Mouse (Mus musculus) megakaryocyte-erythroid progenitor cell, adult 5-6 weeks (primary cell): ENCODE data around the gene C3. TPM values are rescaled to one million over a fixed set of nuclear protein-coding genes. Genes with fewer than 3 reads are reported as not detected.

ENCODE experiments used
- ATAC-seq: replicated peaks from 2 replicates; pipeline ENCODE4 v1.8.0; 2016; ENCODE audit warnings: mild to moderate bottlenecking, inconsistent platforms; ENCODE audit not compliant: severe bottlenecking, poor library complexity, low FRiP score, low TSS enrichment
- total RNA-seq, 2 experiments: library from RNA; stranded (forward) in 1 of 2; stranded (reverse) in 1 of 2; fragments of 200-1000, 215-1000 nt in 1 of 2; fragments of >200 nt in 1 of 2; fragmentation: Nextera tagmentation in 1 of 2; gene quantifications; 2 replicates each; pipeline ENCODE4 v1.2.3; 2014 to 2017

C3 gene
- total RNA-seq, 2 experiments from 2014 or later, result 7.1 TPM; not detected in 1

DNA sequence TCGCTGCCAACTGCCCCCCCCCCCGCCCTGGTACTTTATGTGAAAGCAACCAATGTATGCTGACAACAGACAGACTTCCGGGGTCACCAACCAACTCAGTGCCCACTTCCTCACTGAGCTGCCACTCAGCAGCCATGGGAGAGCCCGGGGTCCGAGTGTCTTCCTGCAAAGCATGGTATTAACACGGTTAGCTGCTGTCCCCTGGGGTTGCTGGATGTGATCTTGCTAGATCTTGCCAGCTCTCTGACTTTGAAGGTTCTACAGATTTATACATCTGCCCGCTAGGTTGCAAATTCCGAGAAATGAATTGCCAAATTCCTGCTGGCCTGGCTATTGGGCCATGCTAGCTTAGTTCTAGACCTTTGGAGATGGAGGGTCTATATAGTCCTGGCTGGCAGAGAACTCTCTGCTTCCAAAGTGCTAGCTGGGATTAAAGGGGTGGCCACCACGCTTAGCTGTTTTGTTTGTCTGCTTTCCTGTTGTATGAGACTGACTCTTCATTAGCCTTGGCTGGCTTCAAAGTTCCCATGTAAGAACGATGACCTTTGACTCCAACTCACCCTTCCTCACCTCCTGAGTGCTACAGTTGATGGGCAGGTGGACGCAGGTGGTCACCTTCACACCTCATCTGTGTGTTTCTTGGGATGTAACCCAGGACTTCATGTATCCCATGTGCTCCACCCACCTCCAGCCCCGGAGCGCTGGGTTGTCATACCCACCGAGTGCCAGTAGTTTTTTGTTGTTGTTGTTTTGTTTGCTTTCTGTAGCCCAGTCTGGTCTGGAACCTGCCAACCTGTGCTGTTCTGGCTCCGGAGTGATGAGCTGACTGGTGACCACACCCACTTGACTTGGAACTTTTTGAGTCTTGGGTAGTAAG lies 2.2 kb upstream of the C3 start:
- no peak for ATAC-seq

DNA sequence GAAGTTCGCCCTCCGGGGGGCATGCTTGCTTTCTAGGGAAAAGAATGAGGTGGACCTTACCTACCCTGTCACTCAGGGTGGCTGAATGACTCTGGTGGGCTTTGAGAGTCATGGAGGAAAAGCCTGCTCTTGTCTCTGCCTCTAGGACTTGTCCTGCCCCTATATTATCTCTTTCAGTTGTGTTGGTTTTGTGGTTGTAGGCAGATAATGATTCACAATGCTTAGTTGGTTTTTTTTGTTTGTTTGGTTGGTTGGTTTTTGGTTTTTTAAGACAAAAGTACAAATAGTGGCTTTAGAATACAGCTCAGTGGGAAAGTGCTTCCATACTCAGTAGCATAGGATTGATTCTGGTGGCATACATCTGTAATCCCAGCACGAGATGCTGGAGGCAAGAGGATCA lies 937 bp upstream of the C3 start:
- no peak for ATAC-seq

DNA sequence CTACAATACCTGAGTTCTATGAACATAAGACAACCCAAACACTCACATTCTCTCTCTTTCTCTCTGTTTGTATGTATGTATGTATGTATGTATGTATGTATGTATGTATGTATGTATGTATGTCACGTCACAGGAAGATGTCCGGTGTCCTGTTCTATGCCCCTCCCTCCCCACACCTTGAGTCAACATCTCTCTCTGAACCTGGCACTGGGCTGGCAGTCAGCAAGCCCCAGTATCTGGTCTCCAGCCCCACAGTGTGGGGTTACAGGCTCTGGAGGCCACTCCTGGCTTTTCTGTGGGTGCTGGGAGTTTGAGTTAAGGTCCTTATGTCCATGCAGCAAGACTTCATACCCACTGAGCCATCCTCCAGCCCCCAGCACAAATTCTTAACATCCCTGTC lies 468 bp downstream of the C3 start:
- no peak for ATAC-seq

DNA sequence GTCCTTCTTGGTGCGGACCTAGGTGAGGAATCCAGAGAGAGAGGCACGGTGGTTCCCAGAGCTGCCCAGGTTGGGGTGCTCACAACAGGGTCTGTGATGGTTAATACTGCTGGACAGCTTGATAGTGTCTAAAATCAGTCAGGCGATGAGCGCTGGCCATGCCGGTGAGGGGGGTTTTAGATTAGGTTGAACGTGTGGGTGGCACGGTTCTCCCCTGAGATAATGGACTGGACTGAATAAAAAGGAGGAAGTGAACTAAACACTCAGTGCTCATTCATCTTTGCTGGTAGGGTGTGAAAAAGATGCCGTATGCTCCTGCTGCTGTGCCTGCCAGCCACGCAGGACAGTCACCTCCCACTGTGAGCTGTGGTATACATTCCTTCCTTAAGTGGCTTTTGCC lies 4.6 kb downstream of the C3 start:
- no peak for ATAC-seq

DNA sequence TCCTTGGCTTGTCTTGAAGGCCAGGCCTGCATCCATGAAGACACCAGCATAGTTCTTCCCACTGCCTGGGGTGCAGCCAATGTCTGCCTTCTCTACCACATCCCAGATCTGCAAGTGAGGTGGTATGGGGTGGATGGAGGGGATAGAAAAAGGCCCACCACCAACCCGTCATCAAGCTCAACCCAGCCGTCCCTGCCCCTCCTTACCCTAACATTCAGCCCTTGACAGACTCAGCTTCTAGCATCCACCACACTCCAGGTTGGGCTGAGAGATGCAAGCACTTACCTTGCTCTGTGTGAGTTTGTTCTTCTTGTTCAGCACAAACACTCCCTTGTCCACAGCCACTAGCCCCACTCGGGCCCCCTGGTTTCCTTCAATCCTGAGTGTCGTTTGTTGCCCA lies 6.0 kb downstream of the C3 start:
- no peak for ATAC-seq

DNA sequence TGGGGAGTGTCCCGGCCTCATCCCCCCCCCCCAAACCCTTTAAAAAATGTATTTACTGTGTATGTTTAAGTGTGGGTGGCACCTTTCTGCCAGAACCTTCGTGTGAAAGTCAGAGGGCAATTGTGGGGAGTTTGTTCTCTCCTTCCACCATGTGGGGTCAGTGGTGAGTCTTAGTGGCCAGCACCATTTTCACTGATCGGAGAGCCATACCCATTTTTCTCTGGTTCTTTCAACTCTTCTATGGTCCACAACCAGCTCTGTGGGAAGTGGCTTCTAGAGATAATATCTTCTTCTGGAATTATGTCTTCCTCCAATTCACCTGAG lies 8.1 kb downstream of the C3 start:
- ATAC-seq, result no peak

DNA sequence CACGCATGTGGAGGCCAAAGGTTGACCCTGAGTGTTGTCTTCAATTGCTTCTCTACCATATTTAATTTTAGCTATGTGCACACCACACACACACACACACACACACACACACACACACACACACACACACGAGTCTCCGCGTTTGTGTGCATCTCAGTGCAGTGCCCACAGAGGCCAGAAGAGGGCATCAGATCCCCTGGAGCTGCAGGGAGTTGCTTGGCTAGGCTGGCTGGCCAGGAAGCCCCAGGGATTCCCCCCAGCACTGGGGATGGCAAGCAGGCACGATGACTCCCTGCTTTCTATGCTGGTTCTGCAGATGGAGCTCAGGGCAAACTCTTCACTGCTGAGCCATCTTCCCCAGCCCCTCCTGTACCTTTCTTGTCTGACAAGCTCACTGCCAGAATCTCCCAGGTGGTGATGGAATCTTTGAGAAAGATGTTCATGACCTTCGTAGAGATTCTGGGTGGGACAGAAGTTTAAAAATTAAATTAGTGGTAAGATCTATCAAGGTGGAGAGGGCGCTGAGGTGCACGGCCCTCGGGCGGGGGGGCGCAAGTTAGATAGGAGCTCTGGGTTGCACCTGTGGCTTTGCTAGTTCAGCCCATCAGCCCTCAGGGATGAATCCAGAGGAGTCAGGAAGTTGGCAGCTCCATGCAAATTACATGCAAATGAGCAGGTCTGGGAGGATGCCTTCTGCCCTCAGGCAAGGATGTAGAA lies 8.6 kb downstream of the C3 start:
- ATAC-seq, result peak; percentile 50

DNA sequence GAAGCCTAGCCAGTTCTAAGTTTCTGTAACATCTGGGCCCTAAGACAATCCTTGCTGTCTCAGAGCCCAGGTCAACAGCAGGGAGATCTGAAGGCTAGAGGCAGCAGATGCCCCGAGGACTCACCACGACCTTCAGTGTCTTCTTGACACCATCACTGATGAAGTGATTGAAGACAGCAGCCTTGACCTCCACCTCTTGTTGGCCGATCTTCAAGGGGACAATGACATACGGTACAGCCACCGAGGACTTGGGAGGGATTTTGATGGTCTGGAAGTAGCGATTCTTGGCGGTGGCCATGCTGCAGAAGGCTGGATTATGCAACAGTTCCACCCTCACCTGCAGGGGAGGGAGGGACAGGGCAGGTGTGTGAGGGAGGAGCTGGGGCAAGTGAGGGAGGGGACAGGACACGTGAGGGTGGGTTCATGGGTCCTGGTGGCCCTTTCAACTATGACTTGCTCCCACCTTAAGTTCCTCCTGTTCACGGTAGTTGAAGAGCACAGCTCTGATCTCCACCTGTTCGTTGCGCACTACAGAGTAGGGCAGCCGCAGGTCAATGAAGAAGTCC lies 9.5 kb downstream of the C3 start:
- no peak for ATAC-seq

DNA sequence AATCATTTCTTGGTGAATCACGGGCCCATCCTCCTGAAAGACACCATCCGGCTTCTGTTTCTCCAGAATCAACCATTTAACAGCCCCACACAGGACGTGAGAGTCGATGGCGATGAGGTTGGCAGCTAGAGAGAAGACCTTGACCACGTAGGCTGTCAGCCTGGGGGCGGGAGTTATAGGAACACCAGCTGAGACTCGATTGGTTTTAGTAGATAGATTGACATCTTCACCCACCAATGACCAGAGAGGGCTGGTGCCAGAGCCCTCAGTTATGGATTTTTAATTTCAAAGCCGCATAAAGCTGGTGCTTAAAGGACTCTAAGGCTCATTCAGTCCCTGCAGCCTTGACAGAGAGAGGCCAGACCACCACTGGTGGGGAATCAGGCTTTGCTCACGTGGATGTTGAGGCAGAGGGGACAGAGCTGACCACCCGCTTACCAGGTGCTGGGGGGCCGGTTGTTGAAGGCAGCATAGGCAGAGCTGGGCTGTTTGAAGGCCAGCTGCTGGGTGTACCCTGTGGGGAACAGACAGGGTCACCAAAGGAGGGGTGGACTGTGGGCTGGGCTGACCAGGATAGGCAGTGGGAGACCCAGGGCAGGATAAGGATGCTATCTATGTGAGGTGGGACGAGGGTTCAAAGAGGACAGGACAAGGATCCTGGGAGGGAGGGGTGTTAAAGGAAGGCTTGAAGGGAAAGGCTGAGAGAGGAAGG lies 13.1 kb downstream of the C3 start:
- 0 out of 2 replicates have a peak, but pooled peaks have one; percentile 36 for ATAC-seq

DNA sequence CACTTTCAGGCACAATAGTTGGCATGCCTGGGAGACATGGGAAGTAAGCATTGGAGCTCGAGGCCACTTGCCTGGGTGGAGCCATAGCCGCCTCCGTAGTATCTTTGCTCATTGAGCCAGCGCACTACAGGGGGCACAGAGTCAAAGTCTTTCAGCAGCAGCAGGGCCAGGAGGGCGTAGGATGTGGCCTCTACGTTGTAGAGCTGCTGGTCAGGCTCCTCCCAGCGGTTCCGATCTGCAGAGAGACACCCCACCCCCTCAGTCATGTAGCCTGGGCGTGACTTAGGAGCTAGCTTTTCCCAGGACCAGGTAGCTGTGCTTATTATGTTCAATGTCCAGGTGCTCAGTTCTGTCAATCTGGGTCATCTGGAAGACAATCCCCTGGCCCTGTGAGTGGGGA lies 16.4 kb downstream of the C3 start:
- no peak for ATAC-seq

DNA sequence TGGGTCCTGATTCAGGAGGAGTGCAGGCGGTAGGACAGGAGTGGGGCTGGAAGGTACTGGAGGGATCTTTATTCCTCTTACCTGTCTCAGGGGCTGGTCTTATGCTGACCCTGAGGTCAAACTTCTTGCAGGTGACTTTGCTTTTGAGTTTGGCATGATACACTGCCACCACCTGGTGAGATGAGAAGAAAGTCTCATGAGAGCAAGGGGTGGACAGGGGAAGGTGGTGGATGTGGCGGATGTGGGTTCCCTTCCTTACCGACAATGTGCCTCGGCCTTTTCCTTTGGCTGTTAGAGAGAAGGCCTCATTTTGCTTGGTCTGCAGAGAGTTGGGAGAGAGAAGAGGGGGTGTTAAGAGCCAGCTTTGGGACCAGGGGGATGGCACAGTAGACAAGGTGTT lies 18.6 kb downstream of the C3 start:
- ATAC-seq, result no peak

DNA sequence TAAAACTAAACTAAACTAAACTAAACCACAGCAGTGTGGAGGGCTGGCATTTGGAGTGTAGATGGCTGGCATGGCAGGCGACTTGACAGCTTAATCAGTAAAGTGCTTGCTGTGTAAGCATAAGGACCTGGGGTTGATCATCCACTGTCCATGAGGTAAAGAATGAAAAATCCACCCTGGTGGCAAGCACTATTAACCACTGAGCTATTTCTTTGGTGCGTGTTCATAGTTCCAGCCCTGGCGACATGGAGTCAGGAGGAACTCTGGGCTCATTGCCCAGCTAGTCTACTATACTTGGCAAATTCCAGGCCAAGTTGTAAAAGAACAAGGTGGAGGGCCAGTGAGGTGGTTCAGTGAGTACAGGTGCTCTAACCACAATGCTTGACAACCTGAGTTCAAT lies 20.0 kb downstream of the C3 start:
- ATAC-seq, result no peak

DNA sequence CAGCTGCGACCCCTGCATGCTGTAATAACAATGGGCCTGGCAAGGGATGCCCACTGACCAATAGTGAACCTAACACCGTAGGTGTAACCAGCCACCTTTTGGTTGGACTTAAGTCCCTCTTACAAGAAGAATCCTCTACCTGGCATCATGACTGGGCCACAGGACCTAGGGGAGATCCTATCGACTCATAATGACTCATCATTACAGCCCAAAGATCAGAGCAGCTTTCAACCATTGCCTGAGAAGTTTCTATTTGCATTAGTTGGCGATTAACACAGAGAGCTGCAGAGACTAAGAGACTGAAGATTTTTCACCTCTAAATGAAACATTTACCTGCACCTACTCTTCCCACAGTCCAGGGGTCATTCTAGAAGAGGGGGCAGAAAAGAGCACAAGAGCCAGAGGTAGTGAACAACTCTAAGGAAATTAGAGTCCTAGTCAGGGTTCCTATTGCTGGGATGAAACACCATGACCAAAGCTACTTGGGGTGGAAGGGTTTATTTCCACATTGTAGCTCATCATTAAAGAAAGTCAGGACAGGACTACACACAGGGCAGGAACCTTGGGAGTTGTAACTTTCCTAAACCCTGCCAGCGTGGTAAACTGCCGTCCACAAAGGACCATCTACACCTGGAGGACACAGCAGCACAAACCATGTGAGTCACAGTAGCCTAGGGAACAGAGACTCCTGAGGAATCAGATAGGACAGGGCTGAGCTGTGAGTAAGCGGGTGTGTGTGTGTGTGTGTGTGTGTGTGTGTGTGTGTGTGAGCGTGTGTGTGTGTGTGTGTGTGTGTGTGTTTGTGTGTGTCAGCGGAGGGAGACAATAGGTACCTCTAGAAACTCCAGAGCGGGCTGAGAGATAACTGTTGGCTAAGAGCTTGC lies 25.9 kb downstream of the C3 start:
- ATAC-seq, result no peak

DNA sequence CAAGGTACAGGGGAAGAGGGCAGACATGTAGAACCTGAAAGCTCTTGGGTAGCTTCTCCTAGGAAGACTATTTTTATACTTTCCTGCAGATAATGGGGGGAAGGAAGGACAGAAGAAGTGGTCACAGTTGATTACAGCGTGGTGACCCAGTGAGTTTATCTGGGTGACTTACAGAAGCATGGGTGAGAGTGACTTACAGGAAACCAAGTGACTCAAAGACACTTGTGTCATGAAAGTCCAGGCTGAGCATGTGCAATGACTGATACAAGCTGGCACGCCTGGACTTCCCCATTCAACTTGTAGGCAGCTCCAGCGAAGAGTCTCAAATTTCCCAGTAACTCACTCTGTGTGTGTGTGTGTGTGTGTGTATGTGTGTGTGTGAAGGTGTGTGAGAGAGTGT lies 29.7 kb downstream of the C3 start:
- ATAC-seq, result no peak

DNA sequence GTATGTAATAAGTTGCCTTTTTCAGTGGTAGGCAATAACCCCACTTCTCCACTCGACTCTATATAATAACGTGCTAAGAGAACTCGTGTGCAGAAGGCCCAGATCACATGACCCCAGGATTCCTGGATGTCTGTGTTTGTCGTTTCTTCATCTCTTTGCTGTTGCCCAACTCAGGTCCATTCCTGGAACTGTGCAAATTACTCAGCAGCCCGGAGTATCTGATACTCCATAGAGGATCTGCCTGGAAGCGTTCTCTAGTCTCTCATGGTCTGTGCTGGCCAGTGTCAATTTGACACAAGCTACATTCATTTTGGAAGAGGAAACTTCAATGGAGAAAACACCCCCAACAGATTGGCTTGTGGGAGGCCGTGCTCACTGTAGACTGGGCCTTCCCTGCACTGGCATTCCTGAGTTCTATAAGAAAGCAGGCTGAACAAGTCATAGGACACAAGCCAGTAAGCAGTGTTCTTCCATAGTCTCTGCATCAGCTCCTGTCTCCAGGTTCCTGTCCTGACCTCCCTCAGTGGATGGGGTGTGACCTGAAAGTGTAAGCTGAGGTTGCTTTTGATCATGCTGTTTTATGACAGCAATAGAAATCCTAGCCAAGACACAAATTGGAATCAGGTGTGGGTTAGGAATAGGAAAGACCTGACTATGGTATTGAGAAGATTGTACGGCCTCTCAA lies 32.5 kb downstream of the C3 start:
- ATAC-seq, result no peak

DNA sequence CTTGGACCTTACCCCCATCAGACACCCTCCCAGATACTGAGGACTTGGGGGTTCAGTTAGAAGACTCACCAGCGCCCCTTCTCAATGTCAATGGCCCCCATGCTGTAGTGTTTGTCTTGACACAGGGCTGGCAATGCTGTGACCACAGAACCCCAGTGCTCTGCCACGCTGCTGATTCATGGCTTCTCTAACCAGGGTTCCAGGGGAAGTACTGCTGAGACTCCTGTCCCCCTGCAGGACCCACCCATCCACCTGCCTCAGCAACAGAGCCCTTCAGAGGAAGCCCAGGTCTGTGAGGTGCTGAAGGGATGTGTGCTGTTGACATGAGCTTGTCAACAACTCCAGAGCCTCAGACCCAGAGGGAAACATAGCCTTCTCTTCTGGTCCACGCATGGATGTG lies 33.2 kb downstream of the C3 start:
- no peak for ATAC-seq

DNA sequence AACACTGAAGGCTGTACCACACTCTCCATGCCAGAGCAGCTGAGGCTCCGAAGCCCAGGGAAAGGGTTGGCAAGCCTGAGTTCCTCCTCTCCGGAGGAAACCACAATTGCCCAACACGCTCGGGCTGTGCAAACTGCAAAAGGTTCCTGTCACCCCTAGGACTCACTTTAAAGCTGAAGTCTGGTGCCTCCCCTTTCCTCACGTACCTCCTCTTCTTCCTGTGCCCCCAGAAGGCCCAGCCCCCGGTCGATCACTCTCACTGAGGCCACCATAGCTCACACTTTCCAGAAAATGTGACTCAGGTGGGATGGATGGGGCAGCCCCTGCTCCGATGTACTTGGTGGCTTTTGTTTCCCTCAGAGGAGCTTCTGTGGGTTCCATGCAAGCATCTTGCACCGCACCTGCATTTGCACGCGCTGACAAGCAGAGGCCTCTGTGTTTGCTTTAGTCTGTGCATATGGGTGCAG lies 33.9 kb downstream of the C3 start, which contains the start of gene Tnfsf14:
TSS of gene Tnfsf14 (minus strand) at position 137 of the 467 bp plus-strand sequence.
- no peak for ATAC-seq

DNA sequence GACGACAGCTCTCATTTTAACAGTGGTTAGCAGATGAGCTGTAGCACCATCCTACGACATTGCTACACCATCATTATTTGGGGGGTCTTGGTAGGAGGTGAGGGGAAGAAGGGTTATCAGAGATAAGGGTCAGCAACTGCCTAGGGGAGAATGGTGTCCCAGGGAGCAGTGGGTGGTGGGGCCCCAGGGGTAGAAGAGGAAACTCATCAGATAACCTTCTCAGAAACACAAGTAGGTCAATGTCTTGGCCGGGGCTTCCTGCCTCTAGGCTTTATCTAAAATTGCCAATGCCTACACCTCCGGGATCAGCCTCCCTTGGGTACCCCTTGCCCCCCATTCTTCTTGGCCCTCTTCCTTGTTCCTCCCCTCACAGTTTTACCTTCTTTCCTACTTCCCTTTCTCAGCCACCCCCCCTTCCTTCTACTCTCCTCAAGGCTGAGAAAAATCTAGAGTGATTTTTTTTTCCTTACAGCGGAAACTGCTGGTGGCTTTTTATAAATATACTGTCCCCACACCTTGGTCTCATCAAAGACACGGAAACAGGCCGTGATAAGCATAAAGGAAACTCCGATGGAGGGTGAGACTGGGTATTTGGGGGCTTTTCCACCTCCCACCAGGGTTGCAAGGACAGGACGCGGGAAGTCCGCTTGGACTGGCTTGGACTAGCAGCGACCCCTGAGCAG lies 39.3 kb downstream of the C3 start:
- 0 out of 2 replicates have a peak, but pooled peaks have one; percentile 24 for ATAC-seq
